In the genomic region with DNA sequence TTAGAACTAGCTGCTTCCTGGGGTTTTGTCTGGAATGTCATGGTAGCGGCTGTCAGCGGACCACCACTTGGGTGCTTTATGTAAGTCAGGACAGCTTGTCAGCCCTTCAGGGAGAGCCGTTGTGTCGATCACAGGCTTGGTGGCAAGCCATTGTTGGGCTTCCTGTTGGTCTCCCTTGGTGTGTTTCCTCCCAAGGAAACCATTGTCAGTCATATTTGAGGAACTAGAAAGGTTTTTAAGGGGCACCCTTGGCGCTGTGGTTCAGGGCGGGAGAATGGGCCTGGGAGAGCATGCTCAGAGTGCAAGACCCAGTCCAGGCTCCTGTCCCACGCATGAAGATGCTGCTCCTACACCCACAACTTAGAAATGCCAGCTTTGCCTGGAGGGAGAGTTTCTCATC, we compare ENCODE assay signal across 28 mouse cellular contexts. TPM values are rescaled to one million over a fixed set of nuclear protein-coding genes. Genes with fewer than 3 reads are reported as not detected.
DNase-seq lines count a peak whose midpoint lies in the region; ATAC-seq and TF ChIP-seq lines count a peak whose summit lies in the region.
"Had no signal": no experiment of that assay in that cellular context is flagged by ENCODE, and none has a peak within 500 bp of the region (broad histone marks: within the 10 kb centered on the region; RNA-seq: fewer than 3 reads in every experiment).

No protein-coding gene starts in this region.

- no peak overlapping the region for H3K4me2 ChIP-seq in liver, embryonic 12.5 days
- H3K4me2 ChIP-seq in liver, postnatal 0 days (ENCODE audit: low read depth, low read length): no peak overlapping the region
- H3K4me2 ChIP-seq: embryonic facial prominence, embryonic 12.5 days; embryonic facial prominence, embryonic 15.5 days; heart, embryonic 12.5 days; heart, embryonic 15.5 days; hindbrain, embryonic 14.5 days had no signal

- H3K9me3 ChIP-seq in liver, embryonic 12.5 days (replicated peaks): no peaks in the 10 kb centered on the region
- no peaks in the 10 kb centered on the region for H3K9me3 ChIP-seq in liver, postnatal 0 days (ENCODE audit: low read length)
- H3K9me3 ChIP-seq: embryonic facial prominence, embryonic 12.5 days; embryonic facial prominence, embryonic 15.5 days; heart, embryonic 12.5 days; heart, embryonic 15.5 days had no signal

- 55% methylated on average over 7 of the region's 7 CpGs for WGBS in liver, embryonic 12.5 days (ENCODE audit: insufficient replicate concordance)
- WGBS in liver, postnatal 0 days (ENCODE audit: insufficient replicate concordance): 49% methylated on average over 7 of the region's 7 CpGs
- WGBS in olfactory bulb, adult 2 months: 85% methylated on average over 7 of the region's 7 CpGs

- no peak for DNase-seq in liver, postnatal 0 days
- DNase-seq in cerebellum, postnatal 10 days: no peak
- DNase-seq: adrenal gland, adult 8-10 months; adrenal gland, postnatal 25 days; cerebellum, adult 11-12 months; cerebellum, adult 8-10 months; cerebellum, postnatal 14 days; forebrain, postnatal 0 days; gastrocnemius, adult 2 months; gastrocnemius, postnatal 14 days; heart, adult 18-20 months; heart, postnatal 10 days; heart, postnatal 36 days had no signal

- 0 out of 2 replicates have a peak, but pooled peaks have one; percentile 3 for TF ChIP-seq POLR2A in olfactory bulb, adult 2 months (IDR thresholded peaks at IDR 0.05; ENCODE audit: insufficient read depth, low read depth, low read length)

- TF ChIP-seq CTCF in liver, postnatal 0 days (IDR thresholded peaks at IDR 0.05; ENCODE audit: low read depth): no peak
- TF ChIP-seq CTCF in olfactory bulb, adult 2 months (IDR thresholded peaks at IDR 0.05; ENCODE audit: insufficient read depth, low read depth, low read length): no peak

- H3K36me3 ChIP-seq in liver, embryonic 12.5 days: peaks cover 99% of the 10 kb centered on the region
- H3K36me3 ChIP-seq in liver, postnatal 0 days (replicated peaks; ENCODE audit: insufficient read depth, low read length): peaks cover 91% of the 10 kb centered on the region

- H3K27me3 ChIP-seq in liver, embryonic 12.5 days (replicated peaks): no peaks in the 10 kb centered on the region
- H3K27me3 ChIP-seq in liver, postnatal 0 days (ENCODE audit: insufficient read depth, low read length): no peaks in the 10 kb centered on the region
- H3K27me3 ChIP-seq: embryonic facial prominence, embryonic 12.5 days; embryonic facial prominence, embryonic 15.5 days had no signal

- no peak for TF ChIP-seq EP300 in liver, postnatal 0 days (IDR thresholded peaks at IDR 0.05; ENCODE audit: low read depth)

- H3K4me3 ChIP-seq in liver, embryonic 12.5 days: no peak overlapping the region
- H3K4me3 ChIP-seq in liver, postnatal 0 days (ENCODE audit: low read depth, low read length): no peak overlapping the region
- H3K4me3 ChIP-seq in olfactory bulb, adult 2 months (ENCODE audit: insufficient read depth, low read depth, low read length): no peak overlapping the region
- H3K4me3 ChIP-seq: embryonic facial prominence, embryonic 12.5 days; embryonic facial prominence, embryonic 15.5 days; gastrocnemius, adult 2 months; heart, embryonic 12.5 days; heart, embryonic 15.5 days had no signal

- H3K4me1 ChIP-seq in liver, embryonic 12.5 days: peaks cover 5% of the 10 kb centered on the region
- H3K4me1 ChIP-seq in liver, postnatal 0 days (ENCODE audit: insufficient read depth): no peaks in the 10 kb centered on the region
- peaks cover 11% of the 10 kb centered on the region for H3K4me1 ChIP-seq in olfactory bulb, adult 2 months (ENCODE audit: control insufficient read depth, insufficient read depth, low read length)
- H3K4me1 ChIP-seq: embryonic facial prominence, embryonic 12.5 days; embryonic facial prominence, embryonic 15.5 days; heart, embryonic 12.5 days; heart, embryonic 15.5 days had no signal

- H3K9ac ChIP-seq in liver, embryonic 12.5 days: no peak overlapping the region
- no peak overlapping the region for H3K9ac ChIP-seq in liver, postnatal 0 days (replicated peaks)
- H3K9ac ChIP-seq: embryonic facial prominence, embryonic 12.5 days; embryonic facial prominence, embryonic 15.5 days; forebrain, postnatal 0 days; heart, embryonic 12.5 days; heart, embryonic 15.5 days; hindbrain, embryonic 14.5 days had no signal

- no peak for ATAC-seq in liver, embryonic 12.5 days
- ATAC-seq in liver, postnatal 0 days: no peak
- peak; percentile 66 to 74 for ATAC-seq in hematopoietic stem cell, adult 5-6 weeks (replicated peaks in 1 of 2; ENCODE audit: insufficient read depth in 1 of 2, low FRiP score in 2 of 2, low TSS enrichment in 1 of 2, low read depth in 1 of 2, poor library complexity in 2 of 2, severe bottlenecking in 2 of 2)
- ATAC-seq in CD4-positive, CD25-positive, alpha-beta regulatory T cell, adult 4 months: no peak
- ATAC-seq: activated CD4-positive, CD25-positive, alpha-beta regulatory T cell, adult 4 months; forebrain, embryonic 14.5 days; forebrain, postnatal 0 days; hindbrain, postnatal 0 days; inflammation-experienced regulatory T-cells, adult 6 months had no signal

- peak overlapping the region; percentile 59; the same call in 1 of the 2 replicates for H3K27ac ChIP-seq in liver, embryonic 12.5 days
- H3K27ac ChIP-seq in liver, postnatal 0 days (ENCODE audit: low read depth): no peak overlapping the region
- H3K27ac ChIP-seq in olfactory bulb, adult 2 months (ENCODE audit: insufficient read depth, low read depth, low read length): no peak overlapping the region
- H3K27ac ChIP-seq: embryonic facial prominence, embryonic 12.5 days; embryonic facial prominence, embryonic 15.5 days; gastrocnemius, adult 2 months; heart, embryonic 15.5 days; hindbrain, embryonic 14.5 days; hindbrain, postnatal 0 days had no signal

RNA-seq across cellular contexts. Expression of gene Shisa8, which starts 14.3 kb away (rescaled TPM):
- polyA plus RNA-seq in liver, embryonic 12.5 days (2016; fragmentation: Nextera tagmentation; extraction: Ambion mirVana): 0.31 and 0.37 TPM in 2 replicates
- 0.08 and 0.13 TPM in 2 replicates for polyA plus RNA-seq in liver, postnatal 0 days (2015; fragmentation: Nextera tagmentation; extraction: Ambion mirVana)
- 9.3 and 13.6 TPM in 2 replicates for total RNA-seq in hematopoietic stem cell, adult 5-6 weeks (2017)
- polyA plus RNA-seq in olfactory bulb, adult 2 months (2012; ENCODE audit: insufficient read depth, insufficient read length, low replicate concordance, missing spikeins): not detected in 2 replicates
- polyA plus RNA-seq in CD4-positive, CD25-positive, alpha-beta regulatory T cell, adult 4 months (2017; shearing (Covaris generic)): not detected
- total RNA-seq: gastrocnemius, adult 2 months had no signal
- polyA plus RNA-seq: activated CD4-positive, CD25-positive, alpha-beta regulatory T cell, adult 4 months; inflammation-experienced regulatory T-cells, adult 6 months had no signal

RNA-seq across cellular contexts. Expression of gene Tnfrsf13c, which starts 25.8 kb away (rescaled TPM):
- polyA plus RNA-seq in liver, embryonic 12.5 days (2016; fragmentation: Nextera tagmentation; extraction: Ambion mirVana): 0.30 TPM in 2 replicates
- polyA plus RNA-seq in liver, postnatal 0 days (2015; fragmentation: Nextera tagmentation; extraction: Ambion mirVana): 2.0 and 2.3 TPM in 2 replicates
- total RNA-seq in hematopoietic stem cell, adult 5-6 weeks (2017): 9.2 and 10.6 TPM in 2 replicates
- not detected in 2 replicates for polyA plus RNA-seq in olfactory bulb, adult 2 months (2012; ENCODE audit: insufficient read depth, insufficient read length, low replicate concordance, missing spikeins)
- polyA plus RNA-seq in CD4-positive, CD25-positive, alpha-beta regulatory T cell, adult 4 months (2017; shearing (Covaris generic)): 10 to 100 TPM in 1 of 2 experiments, 1 to 10 TPM in 1; 2.2 to 10.5 TPM
- total RNA-seq: gastrocnemius, adult 2 months; gastrocnemius, postnatal 14 days had no signal
- polyA plus RNA-seq: heart, embryonic 12.5 days; heart, embryonic 15.5 days had no signal

RNA-seq across cellular contexts. Expression of gene Cenpm, which starts 46.2 kb away (rescaled TPM):
- 48.3 and 51.2 TPM in 2 replicates for polyA plus RNA-seq in liver, embryonic 12.5 days (2016; fragmentation: Nextera tagmentation; extraction: Ambion mirVana)
- polyA plus RNA-seq in liver, postnatal 0 days (2015; fragmentation: Nextera tagmentation; extraction: Ambion mirVana): 27.8 and 30.7 TPM in 2 replicates
- 15.6 and 25.6 TPM in 2 replicates for total RNA-seq in hematopoietic stem cell, adult 5-6 weeks (2017)
- not detected in 2 replicates for polyA plus RNA-seq in olfactory bulb, adult 2 months (2012; ENCODE audit: insufficient read depth, insufficient read length, low replicate concordance, missing spikeins)
- 10 to 100 TPM in 1 of 2 experiments, 1 to 10 TPM in 1; 6.7 to 18.5 TPM for polyA plus RNA-seq in CD4-positive, CD25-positive, alpha-beta regulatory T cell, adult 4 months (2017; shearing (Covaris generic))
- total RNA-seq: gastrocnemius, adult 2 months had no signal

RNA-seq across cellular contexts. Expression of gene Srebf2, which starts 51.4 kb away (rescaled TPM):
- polyA plus RNA-seq in liver, embryonic 12.5 days (2016; fragmentation: Nextera tagmentation; extraction: Ambion mirVana): 96.9 and 99.4 TPM in 2 replicates
- polyA plus RNA-seq in liver, postnatal 0 days (2015; fragmentation: Nextera tagmentation; extraction: Ambion mirVana): 30.3 and 33.6 TPM in 2 replicates
- 64.0 and 83.8 TPM in 2 replicates for total RNA-seq in hematopoietic stem cell, adult 5-6 weeks (2017)
- 282 TPM in 1 of 2 replicates, not detected in the other for polyA plus RNA-seq in olfactory bulb, adult 2 months (2012; ENCODE audit: insufficient read depth, insufficient read length, low replicate concordance, missing spikeins)
- polyA plus RNA-seq in CD4-positive, CD25-positive, alpha-beta regulatory T cell, adult 4 months (2017; shearing (Covaris generic)): 10 to 100 TPM; 32.2 to 56.0 TPM

RNA-seq across cellular contexts. Expression of gene 1500009C09Rik, which starts 53.9 kb away (rescaled TPM):
- not detected in 2 replicates for polyA plus RNA-seq in liver, embryonic 12.5 days (2016; fragmentation: Nextera tagmentation; extraction: Ambion mirVana)
- not detected in 2 replicates for polyA plus RNA-seq in liver, postnatal 0 days (2015; fragmentation: Nextera tagmentation; extraction: Ambion mirVana)
- total RNA-seq in hematopoietic stem cell, adult 5-6 weeks (2017): not detected in 2 replicates
- not detected in 2 replicates for polyA plus RNA-seq in olfactory bulb, adult 2 months (2012; ENCODE audit: insufficient read depth, insufficient read length, low replicate concordance, missing spikeins)
- polyA plus RNA-seq in CD4-positive, CD25-positive, alpha-beta regulatory T cell, adult 4 months (2017; shearing (Covaris generic)): not detected
- total RNA-seq: adrenal gland, postnatal 25 days; gastrocnemius, adult 2 months; gastrocnemius, postnatal 14 days; gastrocnemius, postnatal 4 days; heart, adult 18-20 months; heart, postnatal 10 days; heart, postnatal 36 days had no signal
- polyA plus RNA-seq: activated CD4-positive, CD25-positive, alpha-beta regulatory T cell, adult 4 months; C2C12; embryonic facial prominence, embryonic 12.5 days; embryonic facial prominence, embryonic 15.5 days; heart, embryonic 12.5 days; heart, embryonic 15.5 days; inflammation-experienced regulatory T-cells, adult 6 months had no signal

Comparison
In these comparisons a context has a peak if more than half of its experiments do, and no peak if none do; other contexts are left out.
1. ATAC-seq: peak in hematopoietic stem cell, adult 5-6 weeks (2 of 2); none in liver, embryonic 12.5 days (single experiment), liver, postnatal 0 days (single experiment) and CD4-positive, CD25-positive, alpha-beta regulatory T cell, adult 4 months (single experiment).